Mouse (Mus musculus): ENCODE results near the gene 4931440F15Rik.

4931440F15Rik gene

GRCm38 (mm10) chr11:29825271-29825718 lies at the start of gene 4931440F15Rik:
Gene 4931440F15Rik, minus strand, starts transcription at chr11:29825668.
- 42% methylated on average over 21 of the region's 21 CpGs for WGBS

- WGBS, result 86% methylated on average over 1 of the region's 1 CpGs
These were observed 49.3 kb upstream of the 4931440F15Rik start for GRCm38 (mm10) chr11:29874781-29875180.

GRCm38 (mm10) chr11:29870174-29870573 lies 44.7 kb upstream of the 4931440F15Rik start:
- 86% methylated on average over 2 of the region's 2 CpGs for WGBS

- 39% methylated on average over 2 of the region's 2 CpGs for whole genome bisulfite sequencing
These were observed 36.4 kb upstream of the 4931440F15Rik start for GRCm38 (mm10) chr11:29861750-29862397.

- WGBS, result 58% methylated on average over 2 of the region's 2 CpGs
These were observed 35.6 kb upstream of the 4931440F15Rik start for GRCm38 (mm10) chr11:29861040-29861439.

- WGBS, result 71% methylated on average over 3 of the region's 3 CpGs
These were observed 15.2 kb upstream of the 4931440F15Rik start for GRCm38 (mm10) chr11:29840606-29841227.

- WGBS, result 27% methylated on average over 3 of the region's 3 CpGs
These were observed 14.3 kb upstream of the 4931440F15Rik start for GRCm38 (mm10) chr11:29839781-29840180.

GRCm38 (mm10) chr11:29827729-29828128 lies 2.3 kb upstream of the 4931440F15Rik start:
- 54% methylated on average over 2 of the region's 2 CpGs for WGBS

GRCm38 (mm10) chr11:29826001-29826400 lies 533 bp upstream of the 4931440F15Rik start:
- WGBS, result 93% methylated on average over 1 of the region's 1 CpGs

GRCm38 (mm10) chr11:29824474-29825270 lies 796 bp downstream of the 4931440F15Rik start:
- WGBS, result 33% methylated on average over 62 of the region's 62 CpGs

- 69% methylated on average over 2 of the region's 2 CpGs for WGBS
These were observed 2.3 kb downstream of the 4931440F15Rik start for GRCm38 (mm10) chr11:29823141-29823540.

- 89% methylated on average over 3 of the region's 3 CpGs for WGBS
These were observed 10.2 kb downstream of the 4931440F15Rik start for GRCm38 (mm10) chr11:29815261-29815660.

- 56% methylated on average over 1 of the region's 1 CpGs for WGBS
These were observed 12.2 kb downstream of the 4931440F15Rik start for GRCm38 (mm10) chr11:29813267-29813666.

GRCm38 (mm10) chr11:29812475-29812874 lies 13.0 kb downstream of the 4931440F15Rik start:
- WGBS, result 82% methylated on average over 3 of the region's 3 CpGs

GRCm38 (mm10) chr11:29810324-29810723 lies 15.1 kb downstream of the 4931440F15Rik start:
- WGBS, result 52% methylated on average over 3 of the region's 3 CpGs

GRCm38 (mm10) chr11:29808981-29809589 lies 16.4 kb downstream of the 4931440F15Rik start:
- 62% methylated on average over 7 of the region's 7 CpGs for WGBS

- 42% methylated on average over 9 of the region's 9 CpGs for WGBS
These were observed 17.1 kb downstream of the 4931440F15Rik start for GRCm38 (mm10) chr11:29808173-29808980.

GRCm38 (mm10) chr11:29807325-29807724 lies 18.1 kb downstream of the 4931440F15Rik start:
- WGBS, result 88% methylated on average over 5 of the region's 5 CpGs

- WGBS, result 91% methylated on average over 2 of the region's 2 CpGs
These were observed 23.7 kb downstream of the 4931440F15Rik start for GRCm38 (mm10) chr11:29801432-29802427.

GRCm38 (mm10) chr11:29799839-29800238 lies 25.6 kb downstream of the 4931440F15Rik start:
- WGBS, result 74% methylated on average over 1 of the region's 1 CpGs

All from cerebral cortex, adult 2 months (tissue).